Mouse (Mus musculus): ENCODE data around the gene Olfr1. TPM values are rescaled to one million over a fixed set of nuclear protein-coding genes. Genes with fewer than 3 reads are reported as not detected.

The Olfr1 gene
- not detected in 2 replicates for polyA plus RNA-seq (2012; rRNA removed)

DNA sequence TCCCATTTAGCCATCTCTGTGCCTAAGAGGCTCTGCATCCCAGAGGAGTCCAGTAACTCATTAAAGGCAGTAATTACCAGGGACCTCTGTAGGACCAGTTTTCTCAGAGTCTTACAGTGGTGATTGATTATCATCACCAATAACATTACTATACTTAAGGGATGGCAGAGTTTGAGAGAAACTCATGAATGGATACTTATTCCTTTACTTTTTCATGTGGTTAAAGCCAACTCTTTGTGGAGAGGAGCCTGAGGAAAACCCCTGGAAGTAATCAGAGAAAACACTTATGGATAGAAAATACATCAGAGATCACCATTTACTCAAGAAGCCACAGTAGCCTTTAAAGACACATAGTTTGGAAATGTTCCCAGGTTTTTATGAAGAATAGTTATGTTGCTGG, at the start of gene Olfr1:
Gene Olfr1 (minus strand): TSS at position 101 of the 400 bp plus-strand sequence.

DNA sequence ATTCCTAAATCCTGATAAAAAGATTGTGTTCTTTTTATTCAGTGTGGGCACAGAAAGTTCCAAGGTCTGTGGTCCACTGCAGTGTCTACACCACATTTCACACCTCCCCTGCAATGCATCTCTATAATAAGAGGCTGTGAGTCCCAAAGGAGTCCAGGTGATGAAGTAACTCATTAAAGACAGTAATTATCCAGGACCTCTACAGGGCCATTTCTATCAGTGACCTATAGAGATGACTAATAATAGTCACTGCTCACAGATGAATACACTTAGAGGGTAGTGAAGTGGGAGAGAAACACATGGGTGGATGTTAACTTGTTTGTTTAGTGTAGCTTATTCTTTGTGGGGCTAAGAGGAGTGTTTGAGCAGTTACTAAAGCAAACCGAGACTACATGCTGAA, 29.0 kb upstream of the Olfr1 start, which contains the start of gene Olfr378:
Gene Olfr378 (minus strand): TSS at position 101 of the 400 bp plus-strand sequence.

DNA sequence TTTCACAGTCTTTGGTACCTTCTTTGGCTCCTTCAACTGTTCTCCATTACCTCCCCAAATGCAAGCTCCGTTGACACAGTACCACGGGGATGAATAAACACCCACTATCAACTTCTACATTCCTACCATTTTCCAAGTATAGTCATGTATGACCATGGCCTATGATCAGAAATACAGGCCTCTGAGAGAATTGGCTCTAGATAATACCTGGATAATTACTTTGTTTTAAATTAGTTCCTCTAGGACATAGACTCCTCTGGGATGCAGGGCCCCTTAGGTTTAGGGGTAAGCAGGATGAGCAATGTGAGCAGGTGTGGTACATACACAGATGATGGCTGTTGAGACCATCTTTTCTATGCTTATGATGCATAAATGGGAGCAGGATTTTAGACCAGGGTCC, 28.5 kb downstream of the Olfr1 start, which contains the start of gene Olfr376:
Gene Olfr376 (plus strand): TSS at position 301 of the 400 bp plus-strand sequence.

DNA sequence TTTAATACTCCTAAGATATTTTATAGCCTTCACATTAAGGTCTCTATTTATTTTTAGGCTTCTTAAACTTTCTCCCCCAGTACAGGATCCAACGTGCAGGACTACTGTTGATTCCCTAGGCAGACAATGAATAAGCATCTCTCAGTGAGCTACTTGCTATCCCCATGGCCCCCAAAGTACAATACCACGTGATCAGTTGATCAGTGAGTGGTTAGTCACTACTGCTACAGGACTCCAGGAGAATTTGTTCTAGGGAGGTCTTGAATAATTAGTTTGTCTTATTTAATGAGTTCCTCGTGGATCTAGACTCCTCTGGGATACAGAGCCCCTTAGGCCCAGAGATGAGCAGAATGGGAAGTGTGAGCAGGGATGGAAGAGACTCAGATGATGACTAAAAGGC, 48.9 kb downstream of the Olfr1 start, which contains the start of gene Olfr20:
Gene Olfr20 (plus strand): TSS at position 301 of the 400 bp plus-strand sequence.

Other genes starting within 250 kb of the Olfr1 start
- gene P2rx5, start 239.2 kb downstream of the Olfr1 start, polyA plus RNA-seq (2012; rRNA removed) = 0.34 and 0.62 TPM in 2 replicates
- 63.2 and 64.3 TPM in 2 replicates for gene Emc6, start 222.6 kb downstream of the Olfr1 start, polyA plus RNA-seq (2012; rRNA removed)
- 147 and 171 TPM in 2 replicates for gene Tax1bp3, start 222.5 kb downstream of the Olfr1 start, polyA plus RNA-seq (2012; rRNA removed)
- gene Ctns, start 200.6 kb downstream of the Olfr1 start, polyA plus RNA-seq (2012; rRNA removed) = 17.0 and 18.3 TPM in 2 replicates
- 10.3 and 10.8 TPM in 2 replicates for gene Shpk, start 200.2 kb downstream of the Olfr1 start, polyA plus RNA-seq (2012; rRNA removed)
- gene Trpv1, start 165.3 kb downstream of the Olfr1 start, polyA plus RNA-seq (2012; rRNA removed) = 0.41 and 0.50 TPM in 2 replicates
- gene Trpv3, start 132.2 kb downstream of the Olfr1 start, polyA plus RNA-seq (2012; rRNA removed) = 4.7 and 7.5 TPM in 2 replicates
- gene Aspa, start 70.0 kb downstream of the Olfr1 start, polyA plus RNA-seq (2012; rRNA removed) = 0.41 TPM in 2 replicates
- gene Gm49340, start 69.9 kb downstream of the Olfr1 start, polyA plus RNA-seq (2012; rRNA removed) = not detected in 2 replicates
- not detected in 2 replicates for gene Spata22, start 69.9 kb downstream of the Olfr1 start, polyA plus RNA-seq (2012; rRNA removed)
- gene Olfr20, start 48.8 kb downstream of the Olfr1 start, polyA plus RNA-seq (2012; rRNA removed) = 0.10 TPM in 1 of 2 replicates, not detected in the other
- not detected in 2 replicates for gene Olfr376, start 28.4 kb downstream of the Olfr1 start, polyA plus RNA-seq (2012; rRNA removed)
- gene Olfr378, start 28.9 kb upstream of the Olfr1 start, polyA plus RNA-seq (2012; rRNA removed) = not detected in 2 replicates
- gene Olfr380, start 57.9 kb upstream of the Olfr1 start, polyA plus RNA-seq (2012; rRNA removed) = not detected in 2 replicates
- gene Olfr381, start 92.0 kb upstream of the Olfr1 start, polyA plus RNA-seq (2012; rRNA removed) = not detected in 2 replicates
- gene Olfr382, start 117.6 kb upstream of the Olfr1 start, polyA plus RNA-seq (2012; rRNA removed) = not detected in 2 replicates
- not detected in 2 replicates for gene Olfr385, start 193.4 kb upstream of the Olfr1 start, polyA plus RNA-seq (2012; rRNA removed)
- not detected in 2 replicates for gene Olfr384, start 199.0 kb upstream of the Olfr1 start, polyA plus RNA-seq (2012; rRNA removed)